Mouse (Mus musculus) midbrain, postnatal 0 days (tissue): ENCODE measurements around the gene Ccnl2. TPM values are rescaled to one million over a fixed set of nuclear protein-coding genes. Genes with fewer than 3 reads are reported as not detected.

ENCODE experiments used
- ATAC-seq: fragments of 200-750 bp; cut with Nextera tagmentation; 2 replicates; pipeline ENCODE4 v1.8.0; 2017; ENCODE audit warnings: moderate number of reproducible peaks, mild to moderate bottlenecking, moderate TSS enrichment, moderate library complexity; ENCODE audit not compliant: low FRiP score
- DNase-seq: peaks from one replicate; pipeline ENCODE4 v3.0.0-alpha.2; 2015; ENCODE audit warnings: low spot score
- H3K27ac ChIP-seq: fragments of 300-500 bp; sonication (generic); 2 replicates; pipeline ENCODE4 v1.5.1; 2014; ENCODE audit warnings: low read depth, mild to moderate bottlenecking, low read length, mixed read lengths
- H3K27me3 ChIP-seq: fragments of 300-500 bp; sonication (generic); 2 replicates; pipeline ENCODE4 v1.6.1; 2014; ENCODE audit warnings: low read length, control low read depth, mixed read lengths; ENCODE audit not compliant: insufficient read depth
- H3K36me3 ChIP-seq: fragments of 300-500 bp; sonication (generic); 2 replicates; pipeline ENCODE4 v1.6.1; 2014; ENCODE audit warnings: low read length, control low read depth, mixed read lengths; ENCODE audit not compliant: insufficient read depth
- H3K4me1 ChIP-seq: fragments of 300-500 bp; sonication (generic); 2 replicates; pipeline ENCODE4 v1.6.1; 2014; ENCODE audit warnings: mild to moderate bottlenecking, control low read depth, antibody characterized with exemption, low read length, mixed read lengths; ENCODE audit not compliant: insufficient read depth
- H3K4me2 ChIP-seq: fragments of 300-500 bp; sonication (generic); 2 replicates; pipeline ENCODE4 v1.6.1; 2014; ENCODE audit warnings: low read depth, mild to moderate bottlenecking, low read length, mixed read lengths; ENCODE audit not compliant: poor library complexity, severe bottlenecking
- H3K4me3 ChIP-seq: fragments of 300-500 bp; sonication (generic); 2 replicates; pipeline ENCODE4 v1.5.1; 2014; ENCODE audit warnings: low read depth, mild to moderate bottlenecking, low read length, moderate library complexity
- H3K9ac ChIP-seq: fragments of 300-500 bp; sonication (generic); replicated peaks from 2 replicates; pipeline ENCODE4 v1.6.1; 2014; ENCODE audit warnings: mild to moderate bottlenecking, low read length, moderate library complexity, mixed read lengths; ENCODE audit not compliant: poor library complexity, severe bottlenecking
- H3K9me3 ChIP-seq: fragments of 300-500 bp; sonication (generic); 2 replicates; pipeline ENCODE4 v1.6.1; 2016; ENCODE audit warnings: low read length, control low read depth
- CTCF ChIP-seq: IDR thresholded peaks from 2 replicates; pipeline ENCODE4 v1.5.1; 2016; ENCODE audit warnings: antibody characterized with exemption, mild to moderate bottlenecking
- WGBS: fragments of 180-500 bp; shearing (Covaris S2); extraction: QIAGEN DNeasy Blood & Tissue Kit; methylation state at CpG from one replicate; pipeline ENCODE4 v1.1.7; 2014; 5-methylcytosine and 5-hydroxymethylcytosine counted together
- polyA plus RNA-seq: library from polyadenylated mRNA; unstranded; fragments of >200 nt; fragmentation: Nextera tagmentation; extraction: Ambion mirVana; gene quantifications from 2 replicates; pipeline ENCODE4 v1.2.1, GENCODE M21; 2015
- total RNA-seq: library from RNA; depleted of rRNA; stranded (reverse); fragments of >200 nt; gene quantifications from 2 replicates; pipeline ENCODE4 v1.2.3, GENCODE M21; 2014

Ccnl2 gene
- total and polyA plus RNA-seq, 2 experiments from 2014 or later = 66.3 to 88.8 TPM

- H3K27me3 ChIP-seq = no peaks in the 10 kb centered on the region
- no peak overlapping the region for H3K4me3 ChIP-seq
- DNase-seq (no peak), ATAC-seq (no peak)
- TF ChIP-seq CTCF = no peak
- peaks cover 4% of the 10 kb centered on the region; the same call in 1 of the 2 replicates for H3K4me1 ChIP-seq
- no peak overlapping the region for H3K27ac ChIP-seq
- WGBS = 78% methylated on average over 2 of the region's 2 CpGs
- H3K9me3 ChIP-seq = no peaks in the 10 kb centered on the region
- H3K9ac ChIP-seq = no peak overlapping the region
- H3K36me3 ChIP-seq = no peaks in the 10 kb centered on the region
- no peak overlapping the region for H3K4me2 ChIP-seq
These were observed 34.5 kb upstream of the Ccnl2 start for GRCm38 (mm10) chr4:155777816-155778215.

GRCm38 (mm10) chr4:155779498-155779897 is 32.8 kb upstream of the Ccnl2 start:
- Histone ChIP-seq H3K4me3 (no peak overlapping the region), H3K4me2 (no peak overlapping the region), H3K9me3 (no peaks in the 10 kb centered on the region), H3K36me3 (no peaks in the 10 kb centered on the region), H3K27ac (no peak overlapping the region), H3K4me1 (peaks cover 6% of the 10 kb centered on the region; the same call in 1 of the 2 replicates), H3K9ac (no peak overlapping the region), H3K27me3 (no peaks in the 10 kb centered on the region)
- 78% methylated on average over 4 of the region's 4 CpGs for WGBS
- ATAC-seq = no peak
- no peak for DNase-seq
- TF ChIP-seq CTCF = no peak

GRCm38 (mm10) chr4:155780895-155781294 is 31.4 kb upstream of the Ccnl2 start:
- ATAC-seq = no peak
- no peaks in the 10 kb centered on the region for H3K27me3 ChIP-seq
- DNase-seq = peak; percentile 49

GRCm38 (mm10) chr4:155783486-155784080 is 28.7 kb upstream of the Ccnl2 start:
- Histone ChIP-seq H3K9me3 (no peaks in the 10 kb centered on the region), H3K36me3 (no peaks in the 10 kb centered on the region), H3K4me1 (peaks cover 6% of the 10 kb centered on the region; the same call in 1 of the 2 replicates), H3K9ac (peak overlapping the region; percentile 88), H3K27ac (peak overlapping the region; percentile 91), H3K4me2 (peak overlapping the region; percentile 78), H3K27me3 (no peaks in the 10 kb centered on the region), H3K4me3 (peak overlapping the region; percentile 67)
- ATAC-seq (peak; percentile 28; the same call in 1 of the 2 replicates), DNase-seq (no peak)
- no peak for TF ChIP-seq CTCF
- 34% methylated on average over 16 of the region's 16 CpGs for WGBS

More at GRCm38 (mm10) chr4:155780895-155781294, 31.4 kb upstream of the Ccnl2 start:
- Histone ChIP-seq H3K4me2 (no peak overlapping the region), H3K27ac (no peak overlapping the region), H3K9ac (no peak overlapping the region), H3K36me3 (no peaks in the 10 kb centered on the region), H3K4me1 (peaks cover 6% of the 10 kb centered on the region; the same call in 1 of the 2 replicates), H3K9me3 (no peaks in the 10 kb centered on the region), H3K4me3 (no peak overlapping the region)
- TF ChIP-seq CTCF = no peak
- 27% methylated on average over 6 of the region's 6 CpGs for WGBS

- Histone ChIP-seq H3K9me3 (no peaks in the 10 kb centered on the region), H3K4me3 (peak overlapping the region; percentile 67), H3K27ac (peak overlapping the region; percentile 91), H3K9ac (peak overlapping the region; percentile 88), H3K36me3 (no peaks in the 10 kb centered on the region), H3K4me1 (peaks cover 6% of the 10 kb centered on the region; the same call in 1 of the 2 replicates), H3K27me3 (no peaks in the 10 kb centered on the region), H3K4me2 (peak overlapping the region; percentile 78)
- peak; percentile 82 for TF ChIP-seq CTCF
- DNase-seq (peak; percentile 91), ATAC-seq (peak; percentile 89)
- under 1% methylated on average over 52 of the region's 52 CpGs for WGBS
These were observed 28.1 kb upstream of the Ccnl2 start for GRCm38 (mm10) chr4:155784081-155784701.

GRCm38 (mm10) chr4:155785246-155785645 is 27.0 kb upstream of the Ccnl2 start:
- Histone ChIP-seq H3K27ac (no peak overlapping the region), H3K4me2 (peak overlapping the region; percentile 78), H3K4me1 (peaks cover 6% of the 10 kb centered on the region; the same call in 1 of the 2 replicates), H3K9me3 (no peaks in the 10 kb centered on the region), H3K36me3 (no peaks in the 10 kb centered on the region), H3K27me3 (no peaks in the 10 kb centered on the region), H3K4me3 (no peak overlapping the region), H3K9ac (peak overlapping the region; percentile 42)
- WGBS = 86% methylated on average over 10 of the region's 10 CpGs
- DNase-seq (no peak), ATAC-seq (no peak)
- TF ChIP-seq CTCF = no peak
